Mouse (Mus musculus): ENCODE measurements around the gene Dst. TPM values are rescaled to one million over a fixed set of nuclear protein-coding genes. Genes with fewer than 3 reads are reported as not detected.

The Dst gene
- total and polyA plus RNA-seq, 3 experiments = 9.1 to 28.0 (median 20.5) TPM

DNA sequence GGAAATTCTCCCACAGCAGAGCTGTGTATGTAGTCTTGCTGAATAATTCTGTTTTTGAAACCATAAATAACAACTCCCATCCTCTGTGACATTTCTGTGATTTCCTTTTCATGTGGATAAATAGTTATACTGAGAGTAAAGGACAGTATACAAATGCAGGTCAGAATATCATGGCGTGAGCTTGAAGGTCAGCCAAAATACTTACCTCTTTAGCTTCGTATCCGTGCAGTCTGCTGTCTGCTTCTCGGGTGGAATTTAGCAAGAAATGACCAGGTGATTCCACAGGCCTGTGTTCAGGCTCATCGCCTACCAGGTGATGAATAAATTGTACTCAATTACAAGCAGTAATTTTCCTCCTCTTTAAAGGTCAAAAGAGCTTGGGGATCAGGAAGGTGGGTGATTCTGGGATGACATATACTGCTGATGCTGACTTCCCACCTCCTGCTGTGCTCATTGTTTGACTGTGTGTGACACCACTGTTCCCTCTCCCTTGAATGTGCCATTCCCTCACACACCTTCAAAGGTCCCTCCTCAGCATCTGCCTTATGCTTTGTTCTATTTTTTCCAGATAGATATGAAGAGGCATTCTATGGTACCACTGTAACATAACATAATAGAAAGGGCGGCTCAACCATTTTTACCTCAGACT is 163.1 kb downstream of the Dst start:
- in situ Hi-C loops (cut with MboI; ENCODE audit: low pct_ligation_motif_present, low pct_unique_long_range_greater_than_20kb, low sequenced_read_pairs) = no loop called here
- no peak for DNase-seq (ENCODE audit: extremely low read depth)
- no peak overlapping the region for H3K27ac ChIP-seq (ENCODE audit: insufficient read depth, low read depth)
- H3K27me3 ChIP-seq (replicated peaks) = no peaks in the 10 kb centered on the region
- no peak overlapping the region for H3K4me2 ChIP-seq (ENCODE audit: insufficient read depth, low read depth, poor library complexity, severe bottlenecking)
- no peaks in the 10 kb centered on the region for H3K9me3 ChIP-seq (replicated peaks; ENCODE audit: low read length)
- peaks cover 11 to 53% of the 10 kb centered on the region in 2 experiments for H3K4me1 ChIP-seq (ENCODE audit: control insufficient read depth in 1 of 2, insufficient read depth in 2 of 2)
- H3K79me2 ChIP-seq (replicated peaks; ENCODE audit: control insufficient read depth, extremely low read depth, insufficient read depth, poor library complexity, severe bottlenecking) = no peaks in the 10 kb centered on the region
- TF ChIP-seq ZC3H11A (IDR thresholded peaks at IDR 0.05; ENCODE audit: low read depth, low read length) (no peak), JUND (conservative IDR thresholded peaks at IDR 0.05; ENCODE audit: low read depth, low read length) (no peak)
- no peak overlapping the region for H3K4me3 ChIP-seq (replicated peaks in 1 of 3; ENCODE audit: low read depth in 2 of 3, low read length in 2 of 3, poor library complexity in 1 of 3)
- H3K9ac ChIP-seq (ENCODE audit: insufficient read depth, low read depth) = no peak overlapping the region
- peaks cover 0 to 2% of the 10 kb centered on the region in 2 experiments for H3K36me3 ChIP-seq (replicated peaks in 1 of 2; ENCODE audit: control insufficient read depth in 1 of 2, insufficient read depth in 1 of 2, low read length in 1 of 2)
- dilution Hi-C loops (cut with MboI; ENCODE audit: extremely low pct_ligation_motif_present, extremely low pct_unique_long_range_greater_than_20kb, low sequenced_read_pairs) = no loop called here

- Histone ChIP-seq H3K27me3 (replicated peaks) (no peaks in the 10 kb centered on the region), H3K4me3 (replicated peaks in 1 of 3; ENCODE audit: low read depth in 2 of 3, low read length in 2 of 3, poor library complexity in 1 of 3) (no peak overlapping the region), H3K9me3 (replicated peaks; ENCODE audit: low read length) (no peaks in the 10 kb centered on the region), H3K4me1 (ENCODE audit: control insufficient read depth in 1 of 2, insufficient read depth in 2 of 2) (peaks cover 11 to 59% of the 10 kb centered on the region in 2 experiments), H3K36me3 (replicated peaks in 1 of 2; ENCODE audit: control insufficient read depth in 1 of 2, insufficient read depth in 1 of 2, low read length in 1 of 2) (peaks cover 0 to 2% of the 10 kb centered on the region in 2 experiments), H3K79me2 (replicated peaks; ENCODE audit: control insufficient read depth, extremely low read depth, insufficient read depth, poor library complexity, severe bottlenecking) (no peaks in the 10 kb centered on the region), H3K9ac (ENCODE audit: insufficient read depth, low read depth) (no peak overlapping the region), H3K4me2 (ENCODE audit: insufficient read depth, low read depth, poor library complexity, severe bottlenecking) (no peak overlapping the region), H3K27ac (ENCODE audit: insufficient read depth, low read depth) (no peak overlapping the region)
- TF ChIP-seq BHLHE40 (IDR thresholded peaks at IDR 0.05; ENCODE audit: low read depth, low read length) = peak; percentile 89
- TF ChIP-seq UBTF (IDR thresholded peaks at IDR 0.05; ENCODE audit: low read depth, low read length) = no peak
- TF ChIP-seq ETS1 (conservative IDR thresholded peaks at IDR 0.05; ENCODE audit: low read depth, low read length) = 0 out of 2 replicates have a peak, but pooled peaks have one; percentile 11
- TF ChIP-seq EP300 (IDR thresholded peaks at IDR 0.05; ENCODE audit: low read length) = 0 out of 2 replicates have a peak, but pooled peaks have one; percentile 20
- in situ Hi-C loops (cut with MboI; ENCODE audit: low pct_ligation_motif_present, low pct_unique_long_range_greater_than_20kb, low sequenced_read_pairs) = no loop called here
- peak; percentile 40 for DNase-seq (ENCODE audit: extremely low read depth)
- dilution Hi-C loops (cut with MboI; ENCODE audit: extremely low pct_ligation_motif_present, extremely low pct_unique_long_range_greater_than_20kb, low sequenced_read_pairs) = no loop called here
Observed at GRCm38 (mm10) chr1:34072262-34072661, 164.2 kb downstream of the Dst start.

- peaks cover 11 to 59% of the 10 kb centered on the region in 2 experiments for H3K4me1 ChIP-seq (ENCODE audit: control insufficient read depth in 1 of 2, insufficient read depth in 2 of 2)
- H3K36me3 ChIP-seq (replicated peaks in 1 of 2; ENCODE audit: control insufficient read depth in 1 of 2, insufficient read depth in 1 of 2, low read length in 1 of 2) = peaks cover 0 to 2% of the 10 kb centered on the region in 2 experiments
- no peaks in the 10 kb centered on the region for H3K27me3 ChIP-seq (replicated peaks)
- H3K9me3 ChIP-seq (replicated peaks; ENCODE audit: low read length) = no peaks in the 10 kb centered on the region
- H3K27ac ChIP-seq (ENCODE audit: insufficient read depth, low read depth) = no peak overlapping the region
- no peak overlapping the region for H3K4me3 ChIP-seq (replicated peaks in 1 of 3; ENCODE audit: low read depth in 2 of 3, low read length in 2 of 3, poor library complexity in 1 of 3)
- H3K79me2 ChIP-seq (replicated peaks; ENCODE audit: control insufficient read depth, extremely low read depth, insufficient read depth, poor library complexity, severe bottlenecking) = no peaks in the 10 kb centered on the region
- DNase-seq (ENCODE audit: extremely low read depth) = no peak
- no peak overlapping the region for H3K4me2 ChIP-seq (ENCODE audit: insufficient read depth, low read depth, poor library complexity, severe bottlenecking)
- no peak overlapping the region for H3K9ac ChIP-seq (ENCODE audit: insufficient read depth, low read depth)
- TF ChIP-seq SIN3A (IDR thresholded peaks at IDR 0.05; ENCODE audit: low read length) (no peak), CTCF (conservative IDR thresholded peaks at IDR 0.05 in 1 of 2, IDR thresholded peaks at IDR 0.05 in 1 of 2; ENCODE audit: low read depth in 2 of 2, low read length in 2 of 2) (no peak), MEF2A (IDR thresholded peaks at IDR 0.05; ENCODE audit: borderline replicate concordance, low read depth, low read length) (no peak), BHLHE40 (IDR thresholded peaks at IDR 0.05; ENCODE audit: low read depth, low read length) (no peak)
- dilution Hi-C loops (cut with MboI; ENCODE audit: extremely low pct_ligation_motif_present, extremely low pct_unique_long_range_greater_than_20kb, low sequenced_read_pairs) (no loop called here), in situ Hi-C loops (cut with MboI; ENCODE audit: low pct_ligation_motif_present, low pct_unique_long_range_greater_than_20kb, low sequenced_read_pairs) (no loop called here)
Observed at GRCm38 (mm10) chr1:34073436-34074169, 165.6 kb downstream of the Dst start.
